Mouse (Mus musculus) heart, adult 11 months (tissue): ENCODE measurements around the gene Slc5a3.
"Not testable (repeated sequence)": the region's sequence is repeated elsewhere in the genome, so short reads cannot be mapped to it uniquely, and the experiment has no call there.

Experiments
- DNase-seq: peaks from one replicate; pipeline ENCODE4 v3.0.0; 2022

Gene Slc5a3

GRCm38 (mm10) chr16:92064801-92065200, 6.7 kb downstream of the Slc5a3 start:
- no peak for DNase-seq

- peak; percentile 66 for DNase-seq
These were observed 12.2 kb downstream of the Slc5a3 start for GRCm38 (mm10) chr16:92070338-92070737.

DNA sequence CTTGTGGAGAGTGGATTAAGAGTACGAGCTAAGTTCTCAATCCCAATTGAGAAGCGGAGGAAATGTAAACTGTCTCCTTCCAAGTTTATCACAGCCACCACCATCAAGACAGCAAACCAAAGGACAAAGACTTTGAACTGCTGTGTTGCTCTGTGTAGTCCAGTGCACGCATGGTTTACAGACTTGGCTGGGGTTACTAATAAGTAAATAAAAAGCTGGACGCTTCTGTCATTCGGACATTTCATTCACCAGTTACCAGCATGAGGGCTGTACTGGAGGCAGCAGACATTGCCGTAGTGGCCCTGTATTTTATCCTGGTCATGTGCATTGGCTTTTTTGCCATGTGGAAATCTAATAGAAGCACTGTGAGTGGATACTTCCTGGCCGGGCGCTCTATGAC, 18.7 kb downstream of the Slc5a3 start:
- no peak for DNase-seq

- peak; percentile 68 for DNase-seq
These were observed 25.8 kb downstream of the Slc5a3 start for GRCm38 (mm10) chr16:92083771-92084453.

GRCm38 (mm10) chr16:92089225-92089624, 31.1 kb downstream of the Slc5a3 start:
- peak; percentile 76 for DNase-seq

GRCm38 (mm10) chr16:92091876-92092275, 33.8 kb downstream of the Slc5a3 start:
- DNase-seq, result peak; percentile 79

DNA sequence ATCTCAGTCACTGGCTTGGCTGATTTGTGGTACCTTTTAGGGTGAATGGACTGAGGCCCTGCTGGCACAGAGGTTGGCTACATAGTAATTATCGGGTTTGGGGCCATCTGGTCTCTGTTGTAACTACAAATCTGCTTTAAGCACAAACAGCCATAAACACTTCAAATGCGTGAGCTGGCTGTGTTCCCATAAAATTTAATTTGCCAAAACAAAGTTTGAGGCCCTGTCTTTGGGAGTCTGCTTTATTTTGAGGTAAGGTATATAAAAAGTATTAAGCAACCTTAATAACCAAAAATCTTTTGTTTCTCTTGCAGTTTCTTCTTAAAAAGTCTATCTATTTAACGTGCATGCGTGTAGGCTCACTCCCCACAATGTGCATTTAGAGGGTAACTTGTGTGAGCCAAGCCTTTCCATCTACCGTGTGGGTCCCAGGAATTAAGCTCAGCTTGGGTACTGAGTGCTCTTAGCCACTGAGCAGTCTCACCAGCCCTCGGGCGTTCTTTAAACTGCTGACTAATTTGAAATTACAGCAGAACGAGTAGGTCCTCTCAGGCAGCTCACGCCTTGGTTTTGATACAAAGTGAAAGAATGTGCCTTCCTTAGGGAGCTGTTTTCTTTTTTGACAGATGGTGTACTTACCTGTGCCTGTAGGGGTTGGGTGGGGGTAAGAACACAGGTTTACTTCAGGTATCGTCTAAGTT, 40.4 kb downstream of the Slc5a3 start:
- DNase-seq, result peak; percentile 30

DNA sequence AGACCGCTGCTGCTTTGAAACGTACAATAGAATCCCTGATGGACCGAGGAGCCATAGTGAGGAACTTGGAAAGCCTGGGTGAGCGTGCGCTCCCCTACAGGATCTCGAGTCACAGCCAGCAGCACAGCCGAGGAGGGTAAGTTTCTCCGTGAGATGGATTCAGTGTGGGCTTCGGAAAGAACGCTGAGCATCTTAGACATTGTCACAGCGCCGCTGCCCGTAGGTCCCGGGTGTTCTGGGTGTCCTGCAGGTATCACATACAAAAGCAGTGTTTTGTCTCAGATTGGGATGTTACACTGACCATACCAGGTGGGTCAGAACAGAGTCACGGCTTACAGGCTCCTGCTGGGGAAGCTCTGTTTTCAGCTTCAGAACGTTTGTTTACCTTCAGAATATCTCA, 41.5 kb downstream of the Slc5a3 start:
- DNase-seq, result peak; percentile 55

DNA sequence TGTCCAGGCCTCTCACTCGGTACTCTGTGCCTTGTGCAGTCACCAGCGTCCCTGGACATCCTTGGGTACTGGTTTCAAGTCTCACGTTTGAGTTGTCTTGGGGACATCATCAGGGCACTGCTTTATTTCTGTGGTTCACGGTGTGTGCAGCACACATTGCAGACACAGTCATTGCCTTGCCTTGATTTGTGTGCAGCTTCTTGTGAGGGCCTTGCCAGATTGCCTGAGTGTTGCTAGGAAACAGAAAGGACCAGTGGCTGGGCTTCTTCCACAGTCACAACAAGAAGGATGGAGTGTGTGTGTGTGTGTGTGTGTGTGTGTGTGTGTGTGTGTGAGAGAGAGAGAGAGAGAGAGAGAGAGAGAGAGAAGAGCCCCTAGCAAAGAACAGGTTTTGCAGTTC, 42.0 kb downstream of the Slc5a3 start:
- DNase-seq, result no peak

- DNase-seq, result peak; percentile 93
These were observed 44.0 kb downstream of the Slc5a3 start for GRCm38 (mm10) chr16:92102115-92102514.

DNA sequence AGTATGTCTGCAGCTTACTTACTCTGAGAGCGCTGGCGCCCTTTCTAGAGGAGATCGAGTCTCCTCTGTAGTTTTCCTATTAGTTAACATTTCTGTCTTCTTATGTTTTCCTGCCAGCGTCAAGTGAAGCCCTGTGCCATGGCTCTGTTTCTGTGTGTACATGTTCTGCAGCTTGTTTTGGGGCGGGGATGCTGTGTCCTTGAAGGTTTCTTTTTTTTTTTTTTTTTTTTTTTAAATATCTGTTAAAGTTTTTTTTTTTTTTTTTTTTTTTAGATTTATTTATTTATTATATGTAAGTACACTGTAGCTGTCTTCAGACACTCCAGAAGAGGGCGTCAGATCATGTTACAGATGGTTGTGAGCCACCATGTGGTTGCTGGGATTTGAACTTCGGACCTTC, 44.8 kb downstream of the Slc5a3 start:
- not testable (repeated sequence) for DNase-seq

GRCm38 (mm10) chr16:92103572-92104331, 45.6 kb downstream of the Slc5a3 start:
- peak; percentile 80 for DNase-seq

- peak; percentile 61 for DNase-seq
These were observed 46.1 kb downstream of the Slc5a3 start for GRCm38 (mm10) chr16:92104332-92104590.

GRCm38 (mm10) chr16:92104951-92105350, 46.8 kb downstream of the Slc5a3 start:
- DNase-seq, result peak; percentile 74

GRCm38 (mm10) chr16:92105631-92106030, 47.5 kb downstream of the Slc5a3 start:
- DNase-seq, result peak; percentile 86

- DNase-seq, result peak; percentile 66
These were observed 49.2 kb downstream of the Slc5a3 start for GRCm38 (mm10) chr16:92107346-92107745.

DNA sequence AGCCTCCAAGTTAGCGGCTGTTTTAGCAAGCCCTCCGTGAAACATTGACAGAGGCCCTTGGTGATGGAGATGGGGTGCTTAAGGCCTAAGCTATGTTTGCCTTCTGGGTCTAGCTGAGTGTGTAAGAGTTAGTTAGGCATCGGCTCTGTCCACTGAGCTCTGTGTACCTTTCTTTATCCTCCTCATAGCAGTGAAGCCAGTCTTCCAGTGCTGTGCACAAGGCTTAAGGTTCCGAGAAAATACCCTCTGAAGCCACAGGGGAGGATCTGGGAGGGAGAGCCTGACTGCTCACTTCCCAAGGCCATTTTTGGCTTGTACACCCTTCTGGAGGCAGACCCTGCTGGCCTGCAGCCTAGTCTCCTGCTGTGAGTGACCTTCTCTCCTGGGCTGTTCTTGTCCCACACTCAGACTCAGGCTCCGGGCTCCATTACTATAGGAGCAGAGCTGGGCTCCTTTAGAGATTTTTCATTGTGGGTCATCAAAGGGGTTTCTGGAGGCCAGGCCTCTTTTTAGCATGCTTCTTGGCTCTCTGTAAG, 56.7 kb downstream of the Slc5a3 start:
- peak; percentile 95 for DNase-seq

- no peak for DNase-seq
These were observed 57.7 kb downstream of the Slc5a3 start for GRCm38 (mm10) chr16:92115611-92116421.

GRCm38 (mm10) chr16:92117337-92118209, 59.5 kb downstream of the Slc5a3 start:
- peak; percentile 90 for DNase-seq

GRCm38 (mm10) chr16:92119013-92119515, 60.9 kb downstream of the Slc5a3 start:
- no peak for DNase-seq

DNA sequence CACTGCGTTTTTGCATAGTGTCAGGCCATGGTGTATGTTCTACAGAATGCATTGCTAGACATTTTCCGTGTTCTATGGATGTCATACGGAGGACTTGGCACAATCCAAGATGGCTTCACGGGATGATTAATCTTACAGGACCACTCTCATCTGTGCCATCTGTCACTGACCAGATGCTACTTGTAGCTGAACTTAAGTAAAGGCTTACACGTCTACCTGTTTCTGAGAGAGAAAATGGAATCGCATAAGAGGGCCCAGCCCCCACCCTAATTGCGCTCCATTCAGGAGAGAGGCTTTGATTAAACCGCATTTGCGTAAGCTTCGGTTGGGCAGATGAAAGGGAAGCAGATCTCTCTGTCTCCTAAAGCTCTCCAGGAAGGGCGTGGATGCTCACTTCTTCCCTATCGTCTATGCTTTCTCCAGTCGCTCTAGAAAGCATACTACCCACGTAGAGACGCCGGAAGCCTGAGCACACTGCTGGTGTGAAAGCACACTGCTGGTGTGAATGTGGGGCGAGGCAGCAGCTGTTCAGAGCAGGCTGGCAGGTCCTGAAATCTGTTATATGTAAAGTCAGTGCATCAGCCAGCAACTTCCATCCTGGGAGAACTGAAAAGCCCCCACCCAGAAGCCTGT, 62.9 kb downstream of the Slc5a3 start:
- DNase-seq, result no peak
